Mouse (Mus musculus) c-Kit-positive CD71-positive TER-119-negative erythroid progenitor cells, embryonic 14.5 days (primary cell): Measurements from ENCODE around the gene Gapdh.

ENCODE experiments used
- DNase-seq: peaks from one replicate; pipeline ENCODE4 v3.0.0-alpha.2; 2013; ENCODE audit warnings: low read depth

Gapdh gene

GRCm38 (mm10) chr6:125166051-125166751 lies at the start of gene Gapdh:
TSS of gene Gapdh (minus strand) at chr6:125166467.
- DNase-seq = no peak

GRCm38 (mm10) chr6:125215148-125215954 lies 49.1 kb upstream of the Gapdh start, which contains the start of gene Vamp1:
TSS of gene Vamp1 (plus strand) at chr6:125215551.
- peak; percentile 98 for DNase-seq

GRCm38 (mm10) chr6:125213715-125214114 lies 47.4 kb upstream of the Gapdh start:
- no peak for DNase-seq

GRCm38 (mm10) chr6:125213129-125213528 lies 46.9 kb upstream of the Gapdh start:
- no peak for DNase-seq

- DNase-seq = no peak
These were observed 46.4 kb upstream of the Gapdh start for GRCm38 (mm10) chr6:125212621-125213020.

- no peak for DNase-seq
These were observed 44.2 kb upstream of the Gapdh start for GRCm38 (mm10) chr6:125210436-125210835.

- DNase-seq = no peak
These were observed 30.9 kb upstream of the Gapdh start for GRCm38 (mm10) chr6:125197166-125197565.

- no peak for DNase-seq
These were observed 30.0 kb upstream of the Gapdh start for GRCm38 (mm10) chr6:125196301-125196700.

- DNase-seq = no peak
These were observed 29.3 kb upstream of the Gapdh start for GRCm38 (mm10) chr6:125195541-125196075.

- peak; percentile 34 for DNase-seq
These were observed 27.1 kb upstream of the Gapdh start for GRCm38 (mm10) chr6:125193390-125193789.

GRCm38 (mm10) chr6:125192841-125193240 lies 26.6 kb upstream of the Gapdh start:
- DNase-seq = peak; percentile 29

- DNase-seq = peak; percentile 94
These were observed 25.9 kb upstream of the Gapdh start for GRCm38 (mm10) chr6:125192016-125192714.

- DNase-seq = peak; percentile 93
These were observed 25.2 kb upstream of the Gapdh start, which contains the start of the genes Ncapd2 and Mrpl51 for GRCm38 (mm10) chr6:125191332-125192015. TSS of gene Ncapd2 (minus strand) at chr6:125191701. TSS of gene Mrpl51 (plus strand) at chr6:125191801.

GRCm38 (mm10) chr6:125190816-125191215 lies 24.5 kb upstream of the Gapdh start:
- DNase-seq = no peak

- no peak for DNase-seq
These were observed 19.9 kb upstream of the Gapdh start for GRCm38 (mm10) chr6:125186203-125186602.

- DNase-seq = no peak
These were observed 15.9 kb upstream of the Gapdh start for GRCm38 (mm10) chr6:125182133-125182532.

GRCm38 (mm10) chr6:125179601-125180000 lies 13.3 kb upstream of the Gapdh start:
- no peak for DNase-seq

GRCm38 (mm10) chr6:125175469-125175868 lies 9.2 kb upstream of the Gapdh start:
- DNase-seq = no peak

GRCm38 (mm10) chr6:125173256-125173655 lies 7.0 kb upstream of the Gapdh start:
- DNase-seq = no peak

- no peak for DNase-seq
These were observed 6.2 kb upstream of the Gapdh start for GRCm38 (mm10) chr6:125172474-125172873.

- no peak for DNase-seq
These were observed 3.9 kb upstream of the Gapdh start for GRCm38 (mm10) chr6:125170194-125170593.

- DNase-seq = no peak
These were observed 1.8 kb upstream of the Gapdh start for GRCm38 (mm10) chr6:125168086-125168485.
